Mouse (Mus musculus): ENCODE measurements at regions not wholly inside any gene's neighbourhood (a gene's known extent, or its start where the extent isn't known, plus 50 kb on each side); places are given as distances from the start of the nearest gene placed in this dataset.

DNA sequence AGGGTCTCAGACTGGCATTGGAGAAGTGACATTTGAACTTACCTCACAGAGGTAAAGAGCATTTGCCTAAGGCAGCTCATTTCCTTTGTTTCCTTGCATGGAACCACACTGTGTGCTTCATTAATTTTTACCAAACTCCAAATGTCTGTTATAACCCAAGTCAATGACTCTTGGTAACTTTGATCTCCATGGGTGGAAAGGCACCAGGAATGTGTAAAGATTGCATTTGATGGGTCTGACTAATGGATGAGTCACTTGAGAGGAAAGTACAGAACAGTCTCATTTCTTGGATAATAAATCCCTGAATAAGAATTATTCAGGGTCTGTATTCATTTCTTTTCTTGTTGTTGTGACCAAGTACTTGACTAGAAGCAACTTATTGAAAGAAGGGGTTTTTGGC is 97.3 kb upstream of the Rab11fip2 start:
- DNase-seq (ENCODE audit: low read depth, low spot score): no peak

DNA sequence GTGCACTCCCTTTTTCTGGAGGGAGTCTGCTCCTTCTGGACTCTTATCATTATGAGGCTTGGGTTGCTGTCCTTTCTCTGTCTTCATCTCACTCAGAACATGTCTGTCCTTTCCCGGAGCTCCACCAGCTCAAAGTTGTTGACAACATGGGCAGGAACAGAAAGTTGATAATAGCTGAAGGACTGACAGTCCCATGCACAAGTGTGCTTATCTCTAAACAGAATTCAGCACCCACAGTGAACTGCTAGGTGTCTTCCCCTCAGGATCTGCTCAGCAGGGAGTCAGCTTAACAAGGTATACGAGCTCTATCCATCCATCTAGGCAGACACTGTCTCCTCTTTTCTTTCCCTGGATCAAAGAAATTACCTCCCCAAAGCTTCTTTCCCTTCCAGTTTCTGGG is 89.2 kb upstream of the Rab11fip2 start:
- no peak for DNase-seq (ENCODE audit: low read depth, low spot score)

DNA sequence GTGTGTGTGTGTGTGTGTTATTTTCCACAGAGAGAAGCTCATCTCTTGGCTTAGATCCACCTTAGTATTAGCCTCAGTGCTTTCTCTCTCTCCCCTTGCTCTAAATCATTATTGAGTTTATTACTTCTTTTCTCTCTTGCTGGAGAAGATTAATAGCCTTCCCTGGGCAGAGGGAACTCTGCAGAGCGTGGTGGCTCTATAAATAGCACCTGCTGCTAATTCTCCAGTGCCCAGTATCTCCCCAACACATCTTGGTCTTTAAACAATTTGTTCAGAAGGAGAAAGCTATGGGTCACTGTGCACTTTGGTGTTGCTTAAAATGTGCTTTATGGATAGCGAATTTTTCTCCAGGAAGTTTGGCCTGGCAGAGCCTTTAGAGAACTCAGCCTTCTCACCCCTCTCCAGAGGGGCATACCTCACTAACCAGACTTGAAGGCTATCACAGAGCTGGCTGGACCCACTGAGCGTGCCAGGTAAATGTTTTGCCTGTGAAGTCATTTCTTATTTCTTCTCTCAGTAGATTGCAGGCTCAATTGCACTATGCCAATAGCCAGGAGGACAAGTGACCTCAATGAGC is 86.8 kb upstream of the Rab11fip2 start:
- no peak for DNase-seq (ENCODE audit: low read depth, low spot score)

DNA sequence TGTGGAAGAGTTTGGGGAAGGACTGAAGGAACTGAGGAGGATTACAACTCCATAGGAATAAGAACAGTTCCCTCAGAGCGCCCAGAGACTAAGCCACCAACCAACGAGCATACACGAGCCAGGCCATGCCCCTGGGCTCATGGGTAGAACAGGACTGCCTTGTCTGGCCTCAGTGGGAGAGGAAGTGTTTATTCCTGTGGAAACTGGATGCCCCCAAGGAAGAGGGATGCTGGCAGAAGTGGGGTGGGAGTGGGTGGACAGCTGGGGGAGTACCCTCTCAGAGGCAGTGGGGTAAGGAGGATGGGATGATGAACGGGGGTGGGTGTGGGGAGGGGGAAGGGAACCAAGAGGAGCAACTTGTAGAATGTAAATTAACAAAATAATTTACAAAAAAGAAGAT is 86.3 kb upstream of the Rab11fip2 start:
- DNase-seq (ENCODE audit: low read depth, low spot score): no peak

DNA sequence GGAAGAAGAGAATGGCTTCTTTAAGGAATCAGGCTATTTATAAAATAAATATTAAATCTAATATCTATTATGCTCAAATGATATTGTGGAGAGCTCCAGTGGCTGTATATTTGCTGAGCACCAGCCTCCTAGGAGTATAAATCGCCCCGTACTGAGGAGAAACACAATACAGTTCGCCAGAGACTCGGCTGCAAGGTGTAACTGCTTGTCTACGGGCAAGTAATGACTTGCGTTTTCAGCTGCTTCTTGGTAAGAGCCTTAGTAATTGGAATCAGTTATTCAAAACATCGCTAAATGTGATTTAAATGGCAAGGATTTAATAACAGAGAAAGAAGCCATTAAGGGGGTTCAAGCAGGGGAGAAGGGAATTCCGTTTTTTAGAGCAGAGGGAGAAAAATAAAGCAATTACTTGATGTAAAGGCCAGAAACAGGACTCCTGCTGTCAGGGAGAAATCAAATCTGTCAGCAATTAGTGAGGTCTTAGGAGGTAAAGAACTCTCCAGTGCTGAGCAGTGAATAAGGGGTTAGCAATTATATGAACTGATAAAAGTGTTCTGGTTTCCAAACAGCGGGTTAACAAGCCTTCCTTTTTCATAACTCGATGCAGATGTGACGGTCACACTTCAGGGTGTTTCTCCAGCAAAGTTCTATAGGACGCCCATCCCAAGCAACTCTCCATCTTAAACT is 72.3 kb upstream of the Rab11fip2 start:
- no peak for DNase-seq (ENCODE audit: low read depth, low spot score)

DNA sequence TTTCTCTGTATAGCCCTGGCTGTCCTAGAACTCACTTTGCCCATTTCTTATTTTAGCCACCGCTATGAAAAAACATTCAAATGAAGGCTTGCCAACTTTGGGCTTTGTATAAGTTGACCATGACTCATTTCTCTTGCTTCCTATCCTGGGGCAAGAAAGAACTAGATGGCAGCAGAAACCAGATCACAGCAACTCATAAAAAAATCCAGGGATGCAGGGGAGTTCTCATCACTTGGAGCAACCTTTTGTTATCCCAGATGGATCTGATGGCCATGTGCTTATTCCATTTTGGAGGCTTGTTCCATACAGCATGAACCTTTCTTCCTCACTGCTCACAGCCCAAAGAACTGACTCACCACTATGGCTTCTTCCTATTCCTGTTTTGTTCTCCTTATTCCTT is 52.1 kb upstream of the Rab11fip2 start:
- DNase-seq (ENCODE audit: low read depth, low spot score): peak; percentile 6

All from telencephalon, adult 2 months (tissue).